ENCODE assay signal across 16 mouse cellular contexts in the genomic region with DNA sequence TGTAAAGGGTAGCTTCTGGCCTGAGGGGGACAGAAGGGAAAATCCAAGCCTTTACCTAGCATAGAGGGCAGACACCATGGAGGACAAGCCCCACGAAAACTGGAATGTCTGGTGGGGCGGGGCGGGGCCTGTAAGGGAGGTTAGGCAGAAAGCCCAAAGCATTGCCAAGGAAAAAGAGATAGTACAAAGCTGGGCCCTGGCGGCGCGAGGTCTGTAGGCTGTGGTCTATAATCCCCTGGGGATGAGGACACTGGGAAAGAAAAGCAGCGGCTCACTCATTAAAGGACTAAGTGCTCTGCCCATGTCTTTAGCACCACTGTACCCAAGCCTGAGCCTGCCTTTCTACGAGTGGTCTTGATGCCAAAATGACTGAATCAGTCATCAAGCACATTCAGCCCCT. TPM values are rescaled to one million over a fixed set of nuclear protein-coding genes. Genes with fewer than 3 reads are reported as not detected.
"Had no signal": no experiment of that assay in that cellular context is flagged by ENCODE, and none has a peak within 500 bp of the region (broad histone marks: within the 10 kb centered on the region; RNA-seq: fewer than 3 reads in every experiment).

No protein-coding gene starts in this region.

- ATAC-seq: liver, postnatal 0 days had no signal

- H3K4me3 ChIP-seq: layer of hippocampus, adult 2 months; left cerebral cortex, adult 2 months; limb, embryonic 15.5 days; liver, embryonic 13.5 days; lung, embryonic 15.5 days; megakaryocyte, embryonic 14.5 days; neural tube, embryonic 13.5 days had no signal

- H3K9ac ChIP-seq: limb, embryonic 15.5 days; liver, embryonic 13.5 days; liver, postnatal 0 days; lung, embryonic 15.5 days; neural tube, embryonic 13.5 days had no signal

- H3K4me2 ChIP-seq: limb, embryonic 15.5 days; liver, embryonic 13.5 days; lung, embryonic 15.5 days; neural tube, embryonic 13.5 days had no signal

- H3K4me1 ChIP-seq: liver, embryonic 13.5 days; lung, embryonic 15.5 days; megakaryocyte, embryonic 14.5 days had no signal

- H3K36me3 ChIP-seq: limb, embryonic 15.5 days; liver, embryonic 13.5 days; lung, embryonic 15.5 days had no signal

- H3K27ac ChIP-seq: layer of hippocampus, adult 2 months; left cerebral cortex, adult 2 months; limb, embryonic 15.5 days; liver, embryonic 13.5 days; lung, embryonic 15.5 days; macrophage; neural tube, embryonic 13.5 days had no signal

- DNase-seq: kidney, adult 18-20 months; kidney, postnatal 10 days; kidney, postnatal 4 days; liver, embryonic 13.5 days; liver, postnatal 0 days; midbrain, embryonic 14.5 days; right cerebral cortex, adult 18-20 months; right cerebral cortex, postnatal 25 days; thymus, postnatal 4 days had no signal

- H3K27me3 ChIP-seq: limb, embryonic 15.5 days; liver, embryonic 13.5 days; lung, embryonic 15.5 days; neural tube, embryonic 13.5 days had no signal

- H3K9me3 ChIP-seq: limb, embryonic 15.5 days; liver, embryonic 13.5 days; lung, embryonic 15.5 days; megakaryocyte, embryonic 14.5 days; neural tube, embryonic 13.5 days had no signal

RNA-seq across cellular contexts. Expression of a gene that starts 34.0 kb away (rescaled TPM):
- polyA plus RNA-seq: macrophage had no signal
